Mouse (Mus musculus): ENCODE measurements around the gene Fut11. TPM values are rescaled to one million over a fixed set of nuclear protein-coding genes. Genes with fewer than 3 reads are reported as not detected.
A peak's percentile ranks its signal among the peaks of the same experiment; 100 is the strongest.

Fut11 gene
- polyA plus RNA-seq, 1 experiment from 2014 or later = 5.4 TPM

GRCm38 (mm10) chr14:20735892-20736390 is 41.2 kb downstream of the Fut11 start:
- WGBS (ENCODE audit: insufficient replicate concordance) = 68% methylated on average over 13 of the region's 13 CpGs
- H3K36me3 ChIP-seq (ENCODE audit: control insufficient read depth, insufficient read depth) = no peaks in the 10 kb centered on the region; the same call in 1 of the 2 replicates
- H3K27ac ChIP-seq (ENCODE audit: low read length) = no peak overlapping the region
- no peak overlapping the region for H3K4me2 ChIP-seq (ENCODE audit: low read depth, low read length)
- no peaks in the 10 kb centered on the region for H3K27me3 ChIP-seq (ENCODE audit: control insufficient read depth, insufficient read depth, low read depth, low read length)
- no peak overlapping the region for H3K9ac ChIP-seq (ENCODE audit: low read depth, low read length)
- ATAC-seq (ENCODE audit: low read depth) = no peak
- peaks cover 32% of the 10 kb centered on the region for H3K4me1 ChIP-seq (ENCODE audit: control insufficient read depth, low read depth, low read length)
- no peak overlapping the region for H3K4me3 ChIP-seq (ENCODE audit: low read depth, low read length)
- no peaks in the 10 kb centered on the region for H3K9me3 ChIP-seq (replicated peaks; ENCODE audit: control insufficient read depth, low read length)

GRCm38 (mm10) chr14:20737306-20737705 is 42.5 kb downstream of the Fut11 start:
- Histone ChIP-seq H3K36me3 (ENCODE audit: control insufficient read depth, insufficient read depth) (no peaks in the 10 kb centered on the region; the same call in 1 of the 2 replicates), H3K9ac (ENCODE audit: low read depth, low read length) (no peak overlapping the region), H3K9me3 (replicated peaks; ENCODE audit: control insufficient read depth, low read length) (no peaks in the 10 kb centered on the region), H3K4me3 (ENCODE audit: low read depth, low read length) (no peak overlapping the region), H3K4me2 (ENCODE audit: low read depth, low read length) (0 out of 2 replicates have a peak overlapping the region, but pooled peaks have one; percentile 19), H3K27ac (ENCODE audit: low read length) (no peak overlapping the region), H3K4me1 (ENCODE audit: control insufficient read depth, low read depth, low read length) (peaks cover 21% of the 10 kb centered on the region), H3K27me3 (ENCODE audit: control insufficient read depth, insufficient read depth, low read depth, low read length) (no peaks in the 10 kb centered on the region)
- 47% methylated on average over 14 of the region's 14 CpGs for WGBS (ENCODE audit: insufficient replicate concordance)
- no peak for ATAC-seq (ENCODE audit: low read depth)

GRCm38 (mm10) chr14:20738511-20738910 is 43.7 kb downstream of the Fut11 start:
- H3K9me3 ChIP-seq (replicated peaks; ENCODE audit: control insufficient read depth, low read length) = no peaks in the 10 kb centered on the region
- no peak for ATAC-seq (ENCODE audit: low read depth)
- no peak overlapping the region for H3K27ac ChIP-seq (ENCODE audit: low read length)
- H3K9ac ChIP-seq (ENCODE audit: low read depth, low read length) = no peak overlapping the region
- H3K36me3 ChIP-seq (ENCODE audit: control insufficient read depth, insufficient read depth) = no peaks in the 10 kb centered on the region; the same call in 1 of the 2 replicates
- 73% methylated on average over 8 of the region's 8 CpGs for WGBS (ENCODE audit: insufficient replicate concordance)
- H3K27me3 ChIP-seq (ENCODE audit: control insufficient read depth, insufficient read depth, low read depth, low read length) = no peaks in the 10 kb centered on the region
- no peak overlapping the region for H3K4me2 ChIP-seq (ENCODE audit: low read depth, low read length)
- H3K4me3 ChIP-seq (ENCODE audit: low read depth, low read length) = no peak overlapping the region
- peaks cover 17% of the 10 kb centered on the region for H3K4me1 ChIP-seq (ENCODE audit: control insufficient read depth, low read depth, low read length)

- no peak overlapping the region for H3K4me2 ChIP-seq (ENCODE audit: low read depth, low read length)
- no peak for ATAC-seq (ENCODE audit: low read depth)
- peaks cover 10% of the 10 kb centered on the region for H3K4me1 ChIP-seq (ENCODE audit: control insufficient read depth, low read depth, low read length)
- H3K27me3 ChIP-seq (ENCODE audit: control insufficient read depth, insufficient read depth, low read depth, low read length) = no peaks in the 10 kb centered on the region
- H3K36me3 ChIP-seq (ENCODE audit: control insufficient read depth, insufficient read depth) = no peaks in the 10 kb centered on the region; the same call in 1 of the 2 replicates
- no peak overlapping the region for H3K9ac ChIP-seq (ENCODE audit: low read depth, low read length)
- no peaks in the 10 kb centered on the region for H3K9me3 ChIP-seq (replicated peaks; ENCODE audit: control insufficient read depth, low read length)
- H3K4me3 ChIP-seq (ENCODE audit: low read depth, low read length) = no peak overlapping the region
- H3K27ac ChIP-seq (ENCODE audit: low read length) = no peak overlapping the region
- WGBS (ENCODE audit: insufficient replicate concordance) = 72% methylated on average over 9 of the region's 9 CpGs
Measured at GRCm38 (mm10) chr14:20741301-20741700, 46.5 kb downstream of the Fut11 start.

- ATAC-seq (ENCODE audit: low read depth) = no peak
- Histone ChIP-seq H3K4me2 (ENCODE audit: low read depth, low read length) (no peak overlapping the region), H3K9ac (ENCODE audit: low read depth, low read length) (no peak overlapping the region), H3K27ac (ENCODE audit: low read length) (no peak overlapping the region), H3K27me3 (ENCODE audit: control insufficient read depth, insufficient read depth, low read depth, low read length) (no peaks in the 10 kb centered on the region), H3K9me3 (replicated peaks; ENCODE audit: control insufficient read depth, low read length) (no peaks in the 10 kb centered on the region), H3K4me3 (ENCODE audit: low read depth, low read length) (no peak overlapping the region), H3K36me3 (ENCODE audit: control insufficient read depth, insufficient read depth) (no peaks in the 10 kb centered on the region; the same call in 1 of the 2 replicates), H3K4me1 (ENCODE audit: control insufficient read depth, low read depth, low read length) (no peaks in the 10 kb centered on the region)
- WGBS (ENCODE audit: insufficient replicate concordance) = 60% methylated on average over 3 of the region's 3 CpGs
Measured at GRCm38 (mm10) chr14:20743614-20744013, 48.8 kb downstream of the Fut11 start.

- H3K4me1 ChIP-seq (ENCODE audit: control insufficient read depth, low read depth, low read length) = no peaks in the 10 kb centered on the region
- WGBS (ENCODE audit: insufficient replicate concordance) = 63% methylated on average over 3 of the region's 3 CpGs
- no peak for ATAC-seq (ENCODE audit: low read depth)
- H3K27me3 ChIP-seq (ENCODE audit: control insufficient read depth, insufficient read depth, low read depth, low read length) = no peaks in the 10 kb centered on the region
- no peaks in the 10 kb centered on the region for H3K36me3 ChIP-seq (ENCODE audit: control insufficient read depth, insufficient read depth)
- no peak overlapping the region for H3K4me3 ChIP-seq (ENCODE audit: low read depth, low read length)
- H3K27ac ChIP-seq (ENCODE audit: low read length) = no peak overlapping the region
- H3K9ac ChIP-seq (ENCODE audit: low read depth, low read length) = no peak overlapping the region
- no peak overlapping the region for H3K4me2 ChIP-seq (ENCODE audit: low read depth, low read length)
- H3K9me3 ChIP-seq (replicated peaks; ENCODE audit: control insufficient read depth, low read length) = no peaks in the 10 kb centered on the region
Measured at GRCm38 (mm10) chr14:20746935-20747334, 52.2 kb downstream of the Fut11 start.

GRCm38 (mm10) chr14:20748388-20748787 is 53.6 kb downstream of the Fut11 start:
- Histone ChIP-seq H3K27me3 (ENCODE audit: control insufficient read depth, insufficient read depth, low read depth, low read length) (no peaks in the 10 kb centered on the region), H3K9ac (ENCODE audit: low read depth, low read length) (no peak overlapping the region)
- WGBS (ENCODE audit: insufficient replicate concordance) = 71% methylated on average over 4 of the region's 4 CpGs

GRCm38 (mm10) chr14:20749494-20750051 is 54.8 kb downstream of the Fut11 start:
- Histone ChIP-seq H3K36me3 (ENCODE audit: control insufficient read depth, insufficient read depth) (no peaks in the 10 kb centered on the region), H3K4me1 (ENCODE audit: control insufficient read depth, low read depth, low read length) (no peaks in the 10 kb centered on the region), H3K9ac (ENCODE audit: low read depth, low read length) (no peak overlapping the region), H3K27me3 (ENCODE audit: control insufficient read depth, insufficient read depth, low read depth, low read length) (no peaks in the 10 kb centered on the region), H3K9me3 (replicated peaks; ENCODE audit: control insufficient read depth, low read length) (no peaks in the 10 kb centered on the region), H3K4me3 (ENCODE audit: low read depth, low read length) (no peak overlapping the region), H3K27ac (ENCODE audit: low read length) (no peak overlapping the region), H3K4me2 (ENCODE audit: low read depth, low read length) (no peak overlapping the region)
- 75% methylated on average over 4 of the region's 4 CpGs for WGBS (ENCODE audit: insufficient replicate concordance)
- no peak for ATAC-seq (ENCODE audit: low read depth)

More at GRCm38 (mm10) chr14:20748388-20748787, 53.6 kb downstream of the Fut11 start:
- H3K4me1 ChIP-seq (ENCODE audit: control insufficient read depth, low read depth, low read length) = no peaks in the 10 kb centered on the region
- no peaks in the 10 kb centered on the region for H3K9me3 ChIP-seq (replicated peaks; ENCODE audit: control insufficient read depth, low read length)
- ATAC-seq (ENCODE audit: low read depth) = no peak
- no peak overlapping the region for H3K27ac ChIP-seq (ENCODE audit: low read length)
- no peaks in the 10 kb centered on the region for H3K36me3 ChIP-seq (ENCODE audit: control insufficient read depth, insufficient read depth)
- H3K4me2 ChIP-seq (ENCODE audit: low read depth, low read length) = no peak overlapping the region
- H3K4me3 ChIP-seq (ENCODE audit: low read depth, low read length) = no peak overlapping the region

- no peaks in the 10 kb centered on the region for H3K4me1 ChIP-seq (ENCODE audit: control insufficient read depth, low read depth, low read length)
- no peak overlapping the region for H3K27ac ChIP-seq (ENCODE audit: low read length)
- H3K27me3 ChIP-seq (ENCODE audit: control insufficient read depth, insufficient read depth, low read depth, low read length) = no peaks in the 10 kb centered on the region
- 74% methylated on average over 5 of the region's 5 CpGs for WGBS (ENCODE audit: insufficient replicate concordance)
- no peaks in the 10 kb centered on the region for H3K9me3 ChIP-seq (replicated peaks; ENCODE audit: control insufficient read depth, low read length)
- no peak overlapping the region for H3K4me3 ChIP-seq (ENCODE audit: low read depth, low read length)
- no peak for ATAC-seq (ENCODE audit: low read depth)
- no peak overlapping the region for H3K4me2 ChIP-seq (ENCODE audit: low read depth, low read length)
- no peaks in the 10 kb centered on the region for H3K36me3 ChIP-seq (ENCODE audit: control insufficient read depth, insufficient read depth)
- no peak overlapping the region for H3K9ac ChIP-seq (ENCODE audit: low read depth, low read length)
Measured at GRCm38 (mm10) chr14:20750503-20750902, 55.7 kb downstream of the Fut11 start.
